Mouse (Mus musculus) MN1 (cell line): ENCODE data around the gene Slc7a1.

ENCODE experiments used
- DNase-seq: peaks from one replicate; pipeline ENCODE4 v3.0.0-alpha.2; 2016; ENCODE audit warnings: low spot score

Slc7a1 gene

GRCm38 (mm10) chr5:148314931-148315330 is 84.8 kb downstream of the Slc7a1 start:
- no peak for DNase-seq

- DNase-seq, result no peak
Observed at GRCm38 (mm10) chr5:148312443-148312842, 87.3 kb downstream of the Slc7a1 start.

- no peak for DNase-seq
Observed at GRCm38 (mm10) chr5:148310790-148311189, 88.9 kb downstream of the Slc7a1 start.

GRCm38 (mm10) chr5:148304112-148304511 is 95.6 kb downstream of the Slc7a1 start:
- DNase-seq, result peak; percentile 24

GRCm38 (mm10) chr5:148302968-148303367 is 96.7 kb downstream of the Slc7a1 start:
- DNase-seq, result peak; percentile 90

- DNase-seq, result no peak
Observed at GRCm38 (mm10) chr5:148293346-148293745, 106.4 kb downstream of the Slc7a1 start.

GRCm38 (mm10) chr5:148292862-148293261 is 106.8 kb downstream of the Slc7a1 start:
- no peak for DNase-seq

- no peak for DNase-seq
Observed at GRCm38 (mm10) chr5:148289951-148290350, 109.8 kb downstream of the Slc7a1 start.

- DNase-seq, result no peak
Observed at GRCm38 (mm10) chr5:148288804-148289203, 110.9 kb downstream of the Slc7a1 start.

GRCm38 (mm10) chr5:148287529-148287928 is 112.2 kb downstream of the Slc7a1 start:
- DNase-seq, result no peak

GRCm38 (mm10) chr5:148283584-148283983 is 116.1 kb downstream of the Slc7a1 start:
- DNase-seq, result no peak

- no peak for DNase-seq
Observed at GRCm38 (mm10) chr5:148283177-148283576, 116.5 kb downstream of the Slc7a1 start.

GRCm38 (mm10) chr5:148282631-148283030 is 117.1 kb downstream of the Slc7a1 start:
- DNase-seq, result no peak

GRCm38 (mm10) chr5:148282093-148282492 is 117.6 kb downstream of the Slc7a1 start:
- no peak for DNase-seq

- no peak for DNase-seq
Observed at GRCm38 (mm10) chr5:148280321-148280720, 119.4 kb downstream of the Slc7a1 start.

- DNase-seq, result no peak
Observed at GRCm38 (mm10) chr5:148278233-148278632, 121.5 kb downstream of the Slc7a1 start.
